Mouse (Mus musculus) adrenal gland, postnatal 10 days (tissue): Measurements from ENCODE around the gene Gm42791. TPM values are rescaled to one million over a fixed set of nuclear protein-coding genes. Genes with fewer than 3 reads are reported as not detected.

Experiments
- DNase-seq: peaks from one replicate; pipeline ENCODE4 v3.0.0; 2021; ENCODE audit warnings: mixed read lengths
- total RNA-seq, 2 experiments: library from RNA; stranded (reverse); gene quantifications; 2 replicates each; pipeline ENCODE4 v1.2.3; 2021

Gene Gm42791
- total RNA-seq, 2 experiments from 2014 or later: 3.6 to 4.7 TPM

GRCm38 (mm10) chr5:148952419-148952818 is 42.5 kb downstream of the Gm42791 start:
- peak; percentile 55 for DNase-seq

- DNase-seq: no peak
Measured at GRCm38 (mm10) chr5:148951360-148951759, 43.6 kb downstream of the Gm42791 start.

GRCm38 (mm10) chr5:148950064-148950463 is 44.9 kb downstream of the Gm42791 start:
- DNase-seq: no peak

GRCm38 (mm10) chr5:148948577-148948976 is 46.4 kb downstream of the Gm42791 start:
- no peak for DNase-seq

GRCm38 (mm10) chr5:148947412-148947811 is 47.5 kb downstream of the Gm42791 start:
- no peak for DNase-seq

- DNase-seq: no peak
Measured at GRCm38 (mm10) chr5:148946787-148947186, 48.2 kb downstream of the Gm42791 start.

GRCm38 (mm10) chr5:148945735-148946134 is 49.2 kb downstream of the Gm42791 start:
- DNase-seq: no peak

- no peak for DNase-seq
Measured at GRCm38 (mm10) chr5:148944024-148944423, 50.9 kb downstream of the Gm42791 start.

GRCm38 (mm10) chr5:148943444-148943843 is 51.5 kb downstream of the Gm42791 start:
- no peak for DNase-seq

GRCm38 (mm10) chr5:148942957-148943356 is 52.0 kb downstream of the Gm42791 start:
- DNase-seq: no peak

- DNase-seq: no peak
Measured at GRCm38 (mm10) chr5:148942305-148942704, 52.6 kb downstream of the Gm42791 start.

GRCm38 (mm10) chr5:148941867-148942266 is 53.1 kb downstream of the Gm42791 start:
- DNase-seq: no peak

GRCm38 (mm10) chr5:148939948-148940382 is 55.0 kb downstream of the Gm42791 start:
- no peak for DNase-seq

- no peak for DNase-seq
Measured at GRCm38 (mm10) chr5:148936516-148936951, 58.4 kb downstream of the Gm42791 start.

GRCm38 (mm10) chr5:148935871-148936270 is 59.1 kb downstream of the Gm42791 start:
- no peak for DNase-seq

GRCm38 (mm10) chr5:148935071-148935821 is 59.7 kb downstream of the Gm42791 start:
- DNase-seq: no peak

GRCm38 (mm10) chr5:148934457-148934856 is 60.5 kb downstream of the Gm42791 start:
- no peak for DNase-seq

GRCm38 (mm10) chr5:148933767-148934166 is 61.2 kb downstream of the Gm42791 start:
- no peak for DNase-seq

- DNase-seq: no peak
Measured at GRCm38 (mm10) chr5:148931301-148931700, 63.6 kb downstream of the Gm42791 start.

- no peak for DNase-seq
Measured at GRCm38 (mm10) chr5:148929116-148929449, 65.9 kb downstream of the Gm42791 start, which contains the start of gene Katnal1. Gene Katnal1 (minus strand): TSS chr5:148929320.

GRCm38 (mm10) chr5:148928382-148929115 is 66.4 kb downstream of the Gm42791 start:
- DNase-seq: peak; percentile 93

- DNase-seq: no peak
Measured at GRCm38 (mm10) chr5:148927717-148928223, 67.2 kb downstream of the Gm42791 start.

- DNase-seq: no peak
Measured at GRCm38 (mm10) chr5:148924586-148924985, 70.4 kb downstream of the Gm42791 start.
